Mouse (Mus musculus) E14TG2a.4 (cell line): ENCODE data around the gene Slc2a4.

ENCODE experiments used
- CTCF ChIP-seq: conservative IDR thresholded peaks from 2 replicates; pipeline ENCODE4 v1.5.1; 2014; ENCODE audit warnings: low read length
- POU5F1 ChIP-seq: IDR thresholded peaks from 2 replicates; pipeline ENCODE4 v1.6.1; 2014; ENCODE audit warnings: low read length, borderline replicate concordance

DNA sequence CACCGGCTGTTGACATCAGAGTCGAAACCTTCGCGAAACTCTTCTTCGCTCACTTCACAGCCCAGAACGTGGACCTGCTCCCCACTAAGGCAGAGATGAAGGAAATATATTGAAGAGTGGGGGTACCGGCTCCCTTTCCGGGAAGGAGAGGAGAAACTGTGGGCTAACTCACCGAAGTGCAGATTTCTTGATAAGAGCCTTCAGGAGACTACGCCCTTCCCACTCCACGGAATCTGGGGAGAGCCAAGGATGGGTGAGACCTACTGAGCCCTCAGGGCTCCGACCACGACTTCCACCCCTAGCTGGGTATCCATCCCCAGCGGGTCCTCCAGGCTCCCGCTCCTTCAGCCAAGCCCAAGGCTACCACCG lies 31.8 kb upstream of the Slc2a4 start:
- TF ChIP-seq CTCF (no peak), POU5F1 (no peak)
